Mouse (Mus musculus): Measurements from ENCODE around the gene Slc24a3.

DNA sequence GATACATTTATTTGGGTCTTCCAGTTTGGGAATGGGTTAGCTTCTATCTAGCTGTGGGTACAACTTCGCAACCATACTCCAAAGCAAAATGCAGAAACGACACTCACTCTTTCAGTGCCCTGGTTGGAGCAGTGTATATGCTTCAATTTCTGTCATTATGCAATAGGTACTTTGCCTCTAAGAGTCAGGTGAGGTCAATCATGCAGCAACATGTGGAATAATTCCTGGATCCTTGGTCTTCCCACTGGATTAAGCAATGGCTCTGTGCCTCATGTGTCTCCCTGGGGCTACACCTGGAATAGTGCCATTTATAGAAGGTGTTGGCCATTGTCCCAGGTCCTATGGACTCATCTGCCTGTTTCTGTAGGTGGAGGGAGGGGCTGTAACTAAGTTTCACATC is 49.9 kb downstream of the Slc24a3 start:
- TF ChIP-seq GATA1 (IDR thresholded peaks at IDR 0.05; ENCODE audit: borderline replicate concordance, low read length) (no peak), FLI1 (IDR thresholded peaks at IDR 0.05; ENCODE audit: low read length) (no peak)
